7 mouse cellular contexts compared by ENCODE assay signal in genomic region chr2:52578846-52579245, GRCm38 (mm10).
DNase-seq lines count a peak whose midpoint lies in the region; ATAC-seq and TF ChIP-seq lines count a peak whose summit lies in the region.

No protein-coding gene starts in this region.

- intact Hi-C loops in gastrocnemius, adult 2 months (cut with DNase I): loop anchor here (5.0 kb wide), 1 partner anchor 142 kb away; no protein-coding TSS in a partner anchor
- intact Hi-C loops in heart, postnatal 10 days (cut with DNase I): loop anchor here (2.0 to 5.0 kb wide), 2 partner anchors 77 to 154 kb away; partner anchors contain the start of gene Arl5a

- peak; percentile 21 to 62 for DNase-seq in kidney, postnatal 25 days
- peak; percentile 75 for DNase-seq in gastrocnemius, adult 2 months
- peak; percentile 64 to 66 for DNase-seq in heart, postnatal 10 days
- DNase-seq in skeletal muscle tissue, adult 2 months (ENCODE audit: low read depth, low spot score): peak; percentile 91
- DNase-seq in natural killer cell, adult 2 months (ENCODE audit: low spot score in 2 of 2): no peak

- H3K4me2 ChIP-seq in kidney, embryonic 14.5 days (replicated peaks; ENCODE audit: low read depth, low read length): no peak overlapping the region

- ATAC-seq in kidney, embryonic 14.5 days (ENCODE audit: low FRiP score, low TSS enrichment): no peak
- ATAC-seq in erythroid progenitor cell, adult 5-6 weeks (replicated peaks; ENCODE audit: low FRiP score, poor library complexity, severe bottlenecking): no peak

- no peak overlapping the region for H3K4me3 ChIP-seq in kidney, embryonic 14.5 days (ENCODE audit: low read length)
- H3K4me3 ChIP-seq in gastrocnemius, adult 2 months: no peak overlapping the region

- H3K9ac ChIP-seq in kidney, embryonic 14.5 days (ENCODE audit: low read depth, low read length): no peak overlapping the region

- H3K27me3 ChIP-seq in kidney, embryonic 14.5 days (ENCODE audit: control insufficient read depth, insufficient read depth, low read length): no peaks in the 10 kb centered on the region

- no peaks in the 10 kb centered on the region for H3K9me3 ChIP-seq in kidney, embryonic 14.5 days (ENCODE audit: control insufficient read depth, low read length)

- H3K36me3 ChIP-seq in kidney, embryonic 14.5 days (ENCODE audit: control insufficient read depth, insufficient read depth, low read length): no peaks in the 10 kb centered on the region

- no peak overlapping the region for H3K27ac ChIP-seq in kidney, embryonic 14.5 days (ENCODE audit: low read depth, low read length)
- H3K27ac ChIP-seq in gastrocnemius, adult 2 months: peak overlapping the region; percentile 64

- whole genome bisulfite sequencing in kidney, embryonic 14.5 days: 39% methylated on average over 3 of the region's 3 CpGs

- no peak for TF ChIP-seq CTCF in gastrocnemius, adult 2 months (IDR thresholded peaks at IDR 0.05)

- H3K4me1 ChIP-seq in kidney, embryonic 14.5 days (ENCODE audit: control insufficient read depth, insufficient read depth, low read length): 0 out of 2 replicates have a peak, but pooled peaks cover 3% of the 10 kb centered on the region

Comparison
In these comparisons a context has a peak if more than half of its experiments do, and no peak if none do; other contexts are left out.
1. DNase-seq: peak in kidney, postnatal 25 days (2 of 2), gastrocnemius, adult 2 months (single experiment), heart, postnatal 10 days (2 of 2) and skeletal muscle tissue, adult 2 months (single experiment); none in natural killer cell, adult 2 months (0 of 2).